Mouse (Mus musculus) liver, embryonic 15.5 days (tissue): ENCODE results near the gene Steap2. TPM values are rescaled to one million over a fixed set of nuclear protein-coding genes. Genes with fewer than 3 reads are reported as not detected.
A peak's percentile ranks its signal among the peaks of the same experiment; 100 is the strongest.

Source experiments
- ATAC-seq: fragments of 200-750 bp; cut with Nextera tagmentation; 2 replicates; pipeline ENCODE4 v1.8.0; 2017; ENCODE audit warnings: moderate number of reproducible peaks, mild to moderate bottlenecking, moderate library complexity; ENCODE audit not compliant: insufficient read depth
- H3K27ac ChIP-seq: fragments of 300-500 bp; sonication (generic); replicated peaks from 2 replicates; pipeline ENCODE4 v1.5.1; 2015; ENCODE audit warnings: mild to moderate bottlenecking, inconsistent platforms
- H3K27me3 ChIP-seq: fragments of 300-500 bp; sonication (generic); 2 replicates; pipeline ENCODE4 v1.6.1; 2015; ENCODE audit warnings: mild to moderate bottlenecking, inconsistent platforms
- H3K36me3 ChIP-seq: fragments of 300-500 bp; sonication (generic); replicated peaks from 2 replicates; pipeline ENCODE4 v1.6.1; 2015; ENCODE audit warnings: moderate library complexity, mild to moderate bottlenecking, inconsistent platforms
- H3K4me1 ChIP-seq: fragments of 300-500 bp; sonication (generic); replicated peaks from 2 replicates; pipeline ENCODE4 v1.6.1; 2015; ENCODE audit warnings: inconsistent platforms
- H3K4me2 ChIP-seq: fragments of 300-500 bp; sonication (generic); 2 replicates; pipeline ENCODE4 v1.6.1; 2015; ENCODE audit warnings: moderate library complexity, mild to moderate bottlenecking, inconsistent platforms
- H3K4me3 ChIP-seq: fragments of 300-500 bp; sonication (generic); replicated peaks from 2 replicates; pipeline ENCODE4 v1.5.1; 2015; ENCODE audit warnings: mild to moderate bottlenecking, inconsistent platforms
- H3K9ac ChIP-seq: fragments of 300-500 bp; sonication (generic); 2 replicates; pipeline ENCODE4 v1.6.1; 2015; ENCODE audit warnings: moderate library complexity, mild to moderate bottlenecking, inconsistent platforms
- H3K9me3 ChIP-seq: fragments of 300-500 bp; sonication (generic); replicated peaks from 2 replicates; pipeline ENCODE4 v1.6.1; 2016; ENCODE audit warnings: inconsistent platforms
- WGBS: fragments of 180-500 bp; shearing (Covaris S2); methylation state at CpG from one replicate; pipeline ENCODE4 v1.1.7; 2015; ENCODE audit warnings: mixed read lengths; ENCODE audit not compliant: insufficient replicate concordance; 5-methylcytosine and 5-hydroxymethylcytosine counted together
- polyA plus RNA-seq: library from polyadenylated mRNA; unstranded; fragments of >200 nt; fragmentation: Nextera tagmentation; extraction: Ambion mirVana; gene quantifications from 2 replicates; pipeline ENCODE4 v1.2.1, GENCODE M21; 2015

The Steap2 gene
- 5.3 and 5.5 TPM in 2 replicates for polyA plus RNA-seq

DNA sequence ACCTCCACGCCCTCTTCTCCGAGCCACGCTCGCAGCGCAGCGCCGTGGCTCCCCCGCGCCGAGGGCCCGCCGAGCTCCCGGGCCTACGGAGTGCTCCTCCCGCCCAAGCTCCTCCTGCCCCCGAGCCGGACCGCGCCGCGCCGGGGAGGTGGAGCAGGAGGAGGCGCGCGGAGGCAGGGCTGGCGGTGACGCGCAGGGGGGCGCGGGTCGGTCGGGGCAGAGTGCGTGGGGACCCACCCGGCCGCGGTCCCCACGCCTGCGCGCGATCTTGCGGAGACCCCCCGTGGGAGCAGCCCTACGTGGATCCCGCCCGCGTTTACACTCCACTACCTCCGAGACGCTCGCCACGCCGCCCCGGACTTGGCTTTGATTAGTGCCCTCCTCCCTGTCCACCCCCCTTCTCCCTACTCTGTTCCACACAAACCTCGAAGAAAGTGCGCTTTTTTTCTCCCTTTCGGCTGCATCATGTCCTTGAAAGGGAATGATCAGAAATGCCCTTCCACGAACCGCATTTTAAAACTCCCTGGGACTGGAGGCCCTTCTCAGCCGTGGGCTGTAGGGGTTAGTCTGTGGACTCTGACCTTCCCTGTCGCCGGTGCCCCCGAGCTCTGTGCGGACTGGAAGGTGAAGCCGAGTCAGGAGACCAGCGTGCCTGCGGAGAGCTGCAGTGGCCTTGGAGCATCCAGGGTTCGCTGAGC lies at the start of gene Steap2:
Gene Steap2, minus strand, starts transcription at position 623 of the 698 bp plus-strand sequence.
- peak; percentile 83 for ATAC-seq

GRCm38 (mm10) chr5:5734445-5734844 lies 40.1 kb upstream of the Steap2 start:
- ATAC-seq: no peak
- H3K4me3 ChIP-seq: no peak overlapping the region
- no peak overlapping the region for H3K9ac ChIP-seq
- 79% methylated on average over 9 of the region's 9 CpGs for WGBS
- H3K4me2 ChIP-seq: no peak overlapping the region
- H3K27ac ChIP-seq: no peak overlapping the region
- no peaks in the 10 kb centered on the region for H3K36me3 ChIP-seq
- H3K4me1 ChIP-seq: no peaks in the 10 kb centered on the region
- no peaks in the 10 kb centered on the region for H3K27me3 ChIP-seq
- no peaks in the 10 kb centered on the region for H3K9me3 ChIP-seq

More for the DNA sequence above, at the start of gene Steap2:
- H3K9me3 ChIP-seq: no peaks in the 10 kb centered on the region
- 0 out of 2 replicates have a peak, but pooled peaks cover 2% of the 10 kb centered on the region for H3K4me1 ChIP-seq
- no peaks in the 10 kb centered on the region for H3K36me3 ChIP-seq
- peak within 1 kb of the TSS; percentile 58 for H3K4me3 ChIP-seq
- under 1% methylated on average over 57 of the region's 66 CpGs for WGBS
- H3K27me3 ChIP-seq: peaks cover 32% of the 10 kb centered on the region
- H3K27ac ChIP-seq: peak within 1 kb of the TSS; percentile 76
- peak within 1 kb of the TSS; percentile 54 for H3K4me2 ChIP-seq
- peak within 1 kb of the TSS; percentile 27; the same call in 1 of the 2 replicates for H3K9ac ChIP-seq

DNA sequence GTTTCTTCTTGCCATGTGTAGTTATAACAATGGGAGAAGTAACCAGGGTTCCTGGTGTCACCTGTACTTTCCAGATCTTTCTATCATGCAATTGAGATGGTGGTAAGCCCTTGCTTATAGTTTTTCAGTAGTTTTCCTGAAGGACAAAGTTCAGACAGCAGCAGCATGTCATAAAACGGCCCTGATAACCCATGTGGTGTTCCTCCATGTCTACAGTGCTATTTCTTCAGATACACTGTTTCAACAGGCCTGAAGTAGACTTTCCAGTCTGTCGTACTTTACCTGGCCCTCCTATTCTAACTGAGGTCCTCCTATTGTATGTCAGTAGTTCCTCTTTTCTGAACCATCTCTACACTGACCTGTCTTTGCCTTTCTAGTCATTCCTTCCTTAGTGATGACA lies 38.5 kb upstream of the Steap2 start:
- H3K36me3 ChIP-seq: no peaks in the 10 kb centered on the region
- no peak overlapping the region for H3K4me2 ChIP-seq
- H3K9me3 ChIP-seq: no peaks in the 10 kb centered on the region
- H3K4me1 ChIP-seq: no peaks in the 10 kb centered on the region
- H3K9ac ChIP-seq: no peak overlapping the region
- H3K4me3 ChIP-seq: no peak overlapping the region
- ATAC-seq: no peak
- no peaks in the 10 kb centered on the region for H3K27me3 ChIP-seq
- H3K27ac ChIP-seq: no peak overlapping the region
- WGBS: 35% methylated on average over 2 of the region's 2 CpGs

GRCm38 (mm10) chr5:5732208-5732607 lies 37.8 kb upstream of the Steap2 start:
- no peak for ATAC-seq
- 73% methylated on average over 3 of the region's 3 CpGs for WGBS

DNA sequence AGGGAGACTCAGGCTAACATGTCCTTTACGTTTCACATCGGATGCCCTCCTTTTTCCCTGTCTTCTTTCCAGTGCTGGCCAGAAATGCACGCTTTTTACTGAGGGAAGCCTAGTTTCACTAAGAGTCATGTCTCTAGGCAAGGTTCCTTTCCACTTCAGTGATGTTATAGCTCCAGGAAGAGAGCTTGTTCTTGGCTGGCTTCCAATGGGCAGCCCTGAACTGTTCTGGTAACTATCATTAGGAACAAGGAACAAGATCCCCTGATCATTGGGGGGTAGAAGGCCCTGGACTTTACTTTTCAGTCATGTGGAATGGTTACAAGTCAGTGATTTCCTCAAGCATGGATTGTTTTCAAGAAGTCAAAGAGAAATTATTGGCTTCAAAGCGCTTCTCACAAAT lies 35.5 kb upstream of the Steap2 start:
- Histone ChIP-seq H3K9me3 (no peaks in the 10 kb centered on the region), H3K4me3 (no peak overlapping the region)

More at GRCm38 (mm10) chr5:5732208-5732607, 37.8 kb upstream of the Steap2 start:
- H3K27ac ChIP-seq: no peak overlapping the region
- H3K4me2 ChIP-seq: no peak overlapping the region
- H3K9me3 ChIP-seq: no peaks in the 10 kb centered on the region
- no peaks in the 10 kb centered on the region for H3K4me1 ChIP-seq
- no peaks in the 10 kb centered on the region for H3K27me3 ChIP-seq
- H3K4me3 ChIP-seq: no peak overlapping the region
- no peaks in the 10 kb centered on the region for H3K36me3 ChIP-seq
- no peak overlapping the region for H3K9ac ChIP-seq

GRCm38 (mm10) chr5:5722217-5722616 lies 27.8 kb upstream of the Steap2 start:
- no peak overlapping the region for H3K4me3 ChIP-seq
- no peak overlapping the region for H3K27ac ChIP-seq
- 72% methylated on average over 7 of the region's 7 CpGs for WGBS
- no peaks in the 10 kb centered on the region for H3K27me3 ChIP-seq
- no peak for ATAC-seq
- no peaks in the 10 kb centered on the region for H3K9me3 ChIP-seq
- no peaks in the 10 kb centered on the region for H3K36me3 ChIP-seq
- H3K4me2 ChIP-seq: no peak overlapping the region
- no peaks in the 10 kb centered on the region for H3K4me1 ChIP-seq
- H3K9ac ChIP-seq: no peak overlapping the region

More for the DNA sequence above, 35.5 kb upstream of the Steap2 start:
- no peak for ATAC-seq
- Histone ChIP-seq H3K4me2 (no peak overlapping the region), H3K27ac (no peak overlapping the region), H3K27me3 (no peaks in the 10 kb centered on the region), H3K9ac (no peak overlapping the region), H3K36me3 (no peaks in the 10 kb centered on the region), H3K4me1 (no peaks in the 10 kb centered on the region)
- WGBS: 55% methylated on average over 4 of the region's 4 CpGs

DNA sequence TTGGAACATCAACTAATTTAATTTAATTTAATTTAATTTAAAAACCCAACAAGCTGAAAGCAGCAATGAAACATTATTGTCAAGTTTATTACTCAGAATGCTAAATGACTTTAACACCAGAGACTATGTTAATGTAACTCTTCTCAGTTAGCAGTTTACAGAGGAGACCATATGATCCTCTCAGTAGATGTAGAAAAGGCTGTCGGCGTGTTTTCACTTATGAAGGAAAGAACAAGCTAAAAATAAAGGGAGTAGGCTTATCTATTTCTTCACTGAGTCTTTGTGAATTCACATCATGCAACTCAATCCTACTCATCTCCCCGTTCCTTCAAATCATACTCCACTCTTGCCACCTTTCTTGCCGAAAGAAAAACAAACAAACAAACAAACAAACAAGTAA lies 16.7 kb upstream of the Steap2 start:
- no peaks in the 10 kb centered on the region for H3K4me1 ChIP-seq
- H3K36me3 ChIP-seq: no peaks in the 10 kb centered on the region
- 55% methylated on average over 4 of the region's 4 CpGs for WGBS
- no peaks in the 10 kb centered on the region for H3K9me3 ChIP-seq
- H3K9ac ChIP-seq: no peak overlapping the region
- no peak overlapping the region for H3K27ac ChIP-seq
- H3K4me2 ChIP-seq: no peak overlapping the region
- H3K27me3 ChIP-seq: no peaks in the 10 kb centered on the region
- H3K4me3 ChIP-seq: no peak overlapping the region
- ATAC-seq: no peak

- no peak for ATAC-seq
- Histone ChIP-seq H3K27me3 (no peaks in the 10 kb centered on the region), H3K4me1 (no peaks in the 10 kb centered on the region), H3K27ac (no peak overlapping the region), H3K9ac (no peak overlapping the region), H3K4me3 (no peak overlapping the region), H3K36me3 (no peaks in the 10 kb centered on the region), H3K4me2 (no peak overlapping the region), H3K9me3 (no peaks in the 10 kb centered on the region)
- WGBS: 57% methylated on average over 13 of the region's 13 CpGs
Observed at GRCm38 (mm10) chr5:5707341-5708278, 13.2 kb upstream of the Steap2 start.

DNA sequence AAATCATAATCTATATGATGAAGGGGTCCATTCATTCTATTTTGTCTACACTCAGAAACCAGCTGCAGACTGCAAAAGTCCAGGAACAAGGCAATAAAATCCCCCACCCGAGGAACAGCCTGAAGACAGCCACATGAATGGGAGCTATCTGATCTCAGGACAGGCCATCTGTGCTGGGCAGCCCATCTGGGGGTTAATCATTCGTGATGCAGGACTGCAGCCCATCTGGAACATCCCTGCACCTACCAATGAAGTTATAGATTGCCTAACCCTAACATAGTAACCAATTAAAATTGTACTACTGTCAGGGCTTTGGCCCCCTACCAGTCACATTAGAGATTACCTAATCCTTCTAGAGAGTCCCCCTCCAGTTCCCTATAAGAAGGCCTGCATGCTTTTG lies 10.6 kb upstream of the Steap2 start:
- Histone ChIP-seq H3K9ac (no peak overlapping the region), H3K27me3 (no peaks in the 10 kb centered on the region), H3K27ac (no peak overlapping the region), H3K4me3 (no peak overlapping the region), H3K4me2 (no peak overlapping the region), H3K36me3 (no peaks in the 10 kb centered on the region), H3K4me1 (no peaks in the 10 kb centered on the region), H3K9me3 (no peaks in the 10 kb centered on the region)
- WGBS: 16% methylated on average over 2 of the region's 2 CpGs
- no peak for ATAC-seq

GRCm38 (mm10) chr5:5700386-5700785 lies 6.0 kb upstream of the Steap2 start:
- WGBS: 44% methylated on average over 2 of the region's 2 CpGs
- no peak overlapping the region for H3K27ac ChIP-seq
- H3K4me2 ChIP-seq: no peak overlapping the region
- H3K36me3 ChIP-seq: no peaks in the 10 kb centered on the region
- peaks cover 3% of the 10 kb centered on the region; the same call in 1 of the 2 replicates for H3K27me3 ChIP-seq
- H3K4me3 ChIP-seq: no peak overlapping the region
- H3K4me1 ChIP-seq: no peaks in the 10 kb centered on the region
- no peak for ATAC-seq
- H3K9me3 ChIP-seq: no peaks in the 10 kb centered on the region
- H3K9ac ChIP-seq: no peak overlapping the region

GRCm38 (mm10) chr5:5698830-5699229 lies 4.5 kb upstream of the Steap2 start:
- H3K27ac ChIP-seq: no peak overlapping the region
- peaks cover 15% of the 10 kb centered on the region for H3K27me3 ChIP-seq
- WGBS: 30% methylated on average over 3 of the region's 3 CpGs
- no peaks in the 10 kb centered on the region for H3K4me1 ChIP-seq
- H3K4me3 ChIP-seq: no peak overlapping the region
- H3K9ac ChIP-seq: no peak overlapping the region
- H3K36me3 ChIP-seq: no peaks in the 10 kb centered on the region
- H3K9me3 ChIP-seq: no peaks in the 10 kb centered on the region
- no peak overlapping the region for H3K4me2 ChIP-seq
- no peak for ATAC-seq
